Mouse (Mus musculus): ENCODE measurements around the gene Gm17542. TPM values are rescaled to one million over a fixed set of nuclear protein-coding genes. Genes with fewer than 3 reads are reported as not detected.

Gene Gm17542
- not detected for polyA plus RNA-seq (2014; fragmentation: Illumina TruSeq; extraction: RNeasy Lipid Tissue Mini Kit (QIAGEN cat#74804); ENCODE audit: low read depth, low replicate concordance)

GRCm38 (mm10) chr10:58718110-58718509, at the start of gene Gm17542:
TSS of gene Gm17542 (minus strand) at chr10:58718210.

DNA sequence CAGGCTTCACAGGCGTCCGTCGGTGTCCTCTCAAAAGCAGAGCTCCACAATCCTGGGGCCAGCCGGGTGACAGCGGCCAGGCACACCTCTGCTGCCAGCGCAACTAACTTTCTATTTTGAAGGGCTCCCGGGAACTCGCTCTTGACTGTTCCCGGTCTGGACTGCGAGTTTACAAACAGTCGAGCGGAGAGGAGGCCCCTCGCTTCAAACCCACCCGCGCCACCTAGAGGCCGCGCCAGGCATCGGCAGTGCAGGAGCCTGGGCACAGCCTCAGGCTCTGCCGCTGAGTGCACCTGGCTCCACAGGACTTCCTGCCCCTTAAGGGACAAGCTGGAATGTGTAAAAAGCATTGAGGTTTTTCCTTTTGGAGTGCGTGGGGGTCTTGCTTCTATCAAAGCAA, 42.5 kb downstream of the Gm17542 start, which contains the start of gene Edar:
Edar (minus strand) TSS at position 122 of the 400 bp plus-strand sequence.

Other genes with a start within 250 kb of the Gm17542 start
- 9.6 TPM for gene Ccdc138, start 220.3 kb downstream of the Gm17542 start, polyA plus RNA-seq (2014; fragmentation: Illumina TruSeq; extraction: RNeasy Lipid Tissue Mini Kit (QIAGEN cat#74804); ENCODE audit: low read depth, low replicate concordance)
- gene Edar, start 42.6 kb downstream of the Gm17542 start, polyA plus RNA-seq (2014; fragmentation: Illumina TruSeq; extraction: RNeasy Lipid Tissue Mini Kit (QIAGEN cat#74804); ENCODE audit: low read depth, low replicate concordance), result 0.22 TPM
- gene Sh3rf3, start 95.1 kb upstream of the Gm17542 start, polyA plus RNA-seq (2014; fragmentation: Illumina TruSeq; extraction: RNeasy Lipid Tissue Mini Kit (QIAGEN cat#74804); ENCODE audit: low read depth, low replicate concordance), result 0.47 TPM